Mouse (Mus musculus) heart, postnatal 0 days (tissue): ENCODE data around the gene Opn4. TPM values are rescaled to one million over a fixed set of nuclear protein-coding genes. Genes with fewer than 3 reads are reported as not detected.

Experiments used
- ATAC-seq: fragments of 200-750 bp; cut with Nextera tagmentation; 2 replicates; pipeline ENCODE4 v1.8.0; 2017; ENCODE audit warnings: low read depth, moderate number of reproducible peaks, moderate library complexity; ENCODE audit not compliant: insufficient read depth
- DNase-seq: peaks from one replicate; pipeline ENCODE4 v3.0.0-alpha.2; 2016; ENCODE audit warnings: low spot score
- H3K27ac ChIP-seq: fragments of 300-500 bp; sonication (generic); 2 replicates; pipeline ENCODE4 v1.5.1; 2014; ENCODE audit warnings: low read depth, mild to moderate bottlenecking
- H3K27me3 ChIP-seq: fragments of 300-500 bp; sonication (generic); 2 replicates; pipeline ENCODE4 v1.6.1; 2014; ENCODE audit warnings: low read length, mixed read lengths; ENCODE audit not compliant: control insufficient read depth, insufficient read depth
- H3K36me3 ChIP-seq: fragments of 300-500 bp; sonication (generic); replicated peaks from 2 replicates; pipeline ENCODE4 v1.6.1; 2014; ENCODE audit warnings: low read length, mixed read lengths; ENCODE audit not compliant: control insufficient read depth, insufficient read depth
- H3K4me1 ChIP-seq: fragments of 300-500 bp; sonication (generic); 2 replicates; pipeline ENCODE4 v1.6.1; 2014; ENCODE audit warnings: antibody characterized with exemption; ENCODE audit not compliant: control insufficient read depth, insufficient read depth
- H3K4me2 ChIP-seq: fragments of 300-500 bp; sonication (generic); 2 replicates; pipeline ENCODE4 v1.6.1; 2014; ENCODE audit warnings: low read depth, mild to moderate bottlenecking, low read length, moderate library complexity
- H3K4me3 ChIP-seq: fragments of 300-500 bp; sonication (generic); 2 replicates; pipeline ENCODE4 v1.5.1; 2014; ENCODE audit warnings: low read depth, low read length
- H3K9ac ChIP-seq: fragments of 300-500 bp; sonication (generic); replicated peaks from 2 replicates; pipeline ENCODE4 v1.6.1; 2014; ENCODE audit warnings: low read depth, low read length, mixed read lengths
- H3K9me3 ChIP-seq: fragments of 300-500 bp; sonication (generic); replicated peaks from 2 replicates; pipeline ENCODE4 v1.6.1; 2016; ENCODE audit warnings: low read length; ENCODE audit not compliant: control insufficient read depth
- CTCF ChIP-seq: IDR thresholded peaks from 2 replicates; pipeline ENCODE4 v1.5.1; 2016; ENCODE audit warnings: antibody characterized with exemption, control low read depth, low read depth
- EP300 ChIP-seq: IDR thresholded peaks from 2 replicates; pipeline ENCODE4 v1.6.1; 2016; ENCODE audit warnings: antibody characterized with exemption, low read depth
- WGBS: fragments of 180-500 bp; shearing (Covaris S2); extraction: QIAGEN DNeasy Blood & Tissue Kit; methylation state at CpG from one replicate; pipeline ENCODE4 v1.1.7; 2014; 5-methylcytosine and 5-hydroxymethylcytosine counted together
- polyA plus RNA-seq: library from polyadenylated mRNA; unstranded; fragments of >200 nt; fragmentation: Nextera tagmentation; extraction: Ambion mirVana; gene quantifications from 2 replicates; pipeline ENCODE4 v1.2.1, GENCODE M21; 2015
- total RNA-seq: library from RNA; depleted of rRNA; stranded (reverse); fragments of >200 nt; gene quantifications from 2 replicates; pipeline ENCODE4 v1.2.3, GENCODE M21; 2014; ENCODE audit warnings: low replicate concordance

Opn4 gene
- total and polyA plus RNA-seq, 2 experiments from 2014 or later: 8.4 to 8.6 TPM

- H3K4me1 ChIP-seq: no peaks in the 10 kb centered on the region
- WGBS: 46% methylated on average over 9 of the region's 9 CpGs
- H3K4me3 ChIP-seq: no peak overlapping the region
- no peak overlapping the region for H3K9ac ChIP-seq
- no peak overlapping the region for H3K4me2 ChIP-seq
- no peaks in the 10 kb centered on the region for H3K36me3 ChIP-seq
- TF ChIP-seq EP300: no peak
- ATAC-seq (no peak), DNase-seq (no peak)
- no peak overlapping the region for H3K27ac ChIP-seq
- no peaks in the 10 kb centered on the region for H3K9me3 ChIP-seq
- 0 out of 2 replicates have a peak, but pooled peaks cover 6% of the 10 kb centered on the region for H3K27me3 ChIP-seq
Observed at GRCm38 (mm10) chr14:34618808-34619207, 18.9 kb upstream of the Opn4 start.

GRCm38 (mm10) chr14:34616821-34617220 lies 16.9 kb upstream of the Opn4 start:
- ATAC-seq (peak; percentile 57; the same call in 1 of the 2 replicates), DNase-seq (peak; percentile 87)
- no peaks in the 10 kb centered on the region for H3K9me3 ChIP-seq
- WGBS: 3% methylated on average over 8 of the region's 8 CpGs
- no peak overlapping the region for H3K27ac ChIP-seq
- TF ChIP-seq CTCF: peak; percentile 99
- TF ChIP-seq EP300: no peak
- no peak overlapping the region for H3K9ac ChIP-seq
- H3K4me3 ChIP-seq: no peak overlapping the region
- no peak overlapping the region for H3K4me2 ChIP-seq
- no peaks in the 10 kb centered on the region for H3K4me1 ChIP-seq
- 0 out of 2 replicates have a peak, but pooled peaks cover 6% of the 10 kb centered on the region for H3K27me3 ChIP-seq
- no peaks in the 10 kb centered on the region for H3K36me3 ChIP-seq

- Histone ChIP-seq H3K4me3 (no peak overlapping the region), H3K4me2 (no peak overlapping the region), H3K27ac (no peak overlapping the region), H3K4me1 (no peaks in the 10 kb centered on the region), H3K9me3 (no peaks in the 10 kb centered on the region), H3K36me3 (no peaks in the 10 kb centered on the region), H3K9ac (no peak overlapping the region), H3K27me3 (0 out of 2 replicates have a peak, but pooled peaks cover 6% of the 10 kb centered on the region)
- 60% methylated on average over 4 of the region's 4 CpGs for WGBS
- ATAC-seq: no peak
- TF ChIP-seq EP300 (no peak), CTCF (no peak)
- no peak for DNase-seq
Observed at GRCm38 (mm10) chr14:34615625-34616024, 15.7 kb upstream of the Opn4 start.

- Histone ChIP-seq H3K4me3 (peak overlapping the region; percentile 19), H3K27ac (no peak overlapping the region), H3K4me1 (no peaks in the 10 kb centered on the region), H3K9ac (peak overlapping the region; percentile 30; the same call in 1 of the 2 replicates), H3K27me3 (0 out of 2 replicates have a peak, but pooled peaks cover 6% of the 10 kb centered on the region), H3K4me2 (peak overlapping the region; percentile 57), H3K36me3 (no peaks in the 10 kb centered on the region), H3K9me3 (no peaks in the 10 kb centered on the region)
- 6% methylated on average over 13 of the region's 13 CpGs for WGBS
- DNase-seq (no peak), ATAC-seq (no peak)
- no peak for TF ChIP-seq CTCF
- TF ChIP-seq EP300: no peak
Observed at GRCm38 (mm10) chr14:34615082-34615481, 15.1 kb upstream of the Opn4 start.

GRCm38 (mm10) chr14:34614551-34614950 lies 14.6 kb upstream of the Opn4 start:
- Histone ChIP-seq H3K4me1 (no peaks in the 10 kb centered on the region), H3K9ac (peak overlapping the region; percentile 30; the same call in 1 of the 2 replicates), H3K4me3 (peak overlapping the region; percentile 19), H3K27ac (no peak overlapping the region), H3K4me2 (peak overlapping the region; percentile 57), H3K36me3 (no peaks in the 10 kb centered on the region), H3K9me3 (no peaks in the 10 kb centered on the region), H3K27me3 (0 out of 2 replicates have a peak, but pooled peaks cover 6% of the 10 kb centered on the region)
- 27% methylated on average over 15 of the region's 15 CpGs for WGBS
- DNase-seq: no peak
- ATAC-seq: no peak
- TF ChIP-seq EP300 (no peak), CTCF (no peak)

- ATAC-seq: peak; percentile 88
- WGBS: 25% methylated on average over 6 of the region's 6 CpGs
- Histone ChIP-seq H3K4me3 (no peak overlapping the region), H3K27ac (no peak overlapping the region), H3K4me1 (no peaks in the 10 kb centered on the region), H3K9ac (no peak overlapping the region), H3K27me3 (0 out of 2 replicates have a peak, but pooled peaks cover 6% of the 10 kb centered on the region), H3K9me3 (no peaks in the 10 kb centered on the region), H3K4me2 (no peak overlapping the region), H3K36me3 (no peaks in the 10 kb centered on the region)
- DNase-seq: peak; percentile 65
- peak; percentile 59; the same call in 1 of the 2 replicates for TF ChIP-seq EP300
- no peak for TF ChIP-seq CTCF
Observed at GRCm38 (mm10) chr14:34613523-34613922, 13.6 kb upstream of the Opn4 start.
